Mouse (Mus musculus) embryonic facial prominence, embryonic 11.5 days (tissue): ENCODE data around the gene Nmrk1. TPM values are rescaled to one million over a fixed set of nuclear protein-coding genes. Genes with fewer than 3 reads are reported as not detected.

Experiments
- ATAC-seq: fragments of 200-750 bp; cut with Nextera tagmentation; replicated peaks from 2 replicates; pipeline ENCODE4 v1.8.0; 2017; ENCODE audit warnings: low read depth; ENCODE audit not compliant: insufficient number of reproducible peaks, low FRiP score, low TSS enrichment
- DNase-seq: peaks from one replicate; pipeline ENCODE4 v3.0.0-alpha.2; 2015; ENCODE audit warnings: low spot score
- H3K27ac ChIP-seq: fragments of 300-500 bp; sonication (generic); replicated peaks from 2 replicates; pipeline ENCODE4 v1.5.1; 2014; ENCODE audit warnings: mild to moderate bottlenecking, low read depth, low read length, control low read depth
- H3K27me3 ChIP-seq: fragments of 300-500 bp; sonication (generic); 2 replicates; pipeline ENCODE4 v1.6.1; 2014; ENCODE audit warnings: mild to moderate bottlenecking, low read length, moderate library complexity, mixed read lengths; ENCODE audit not compliant: control insufficient read depth, insufficient read depth
- H3K36me3 ChIP-seq: fragments of 300-500 bp; sonication (generic); replicated peaks from 2 replicates; pipeline ENCODE4 v1.6.1; 2014; ENCODE audit warnings: low read depth, mild to moderate bottlenecking, low read length, moderate library complexity, mixed read lengths; ENCODE audit not compliant: control insufficient read depth, insufficient read depth
- H3K4me1 ChIP-seq: fragments of 300-500 bp; sonication (generic); 2 replicates; pipeline ENCODE4 v1.6.1; 2014; ENCODE audit warnings: low read length, mixed read lengths; ENCODE audit not compliant: control insufficient read depth, insufficient read depth
- H3K4me2 ChIP-seq: fragments of 300-500 bp; sonication (generic); 2 replicates; pipeline ENCODE4 v1.6.1; 2014; ENCODE audit warnings: low read depth, mild to moderate bottlenecking, control low read depth, low read length, moderate library complexity
- H3K4me3 ChIP-seq: fragments of 300-500 bp; sonication (generic); 2 replicates; pipeline ENCODE4 v1.5.1; 2014; ENCODE audit warnings: low read depth, low read length, control low read depth
- H3K9ac ChIP-seq: fragments of 300-500 bp; sonication (generic); replicated peaks from 2 replicates; pipeline ENCODE4 v1.6.1; 2014; ENCODE audit warnings: mild to moderate bottlenecking, control low read depth, low read length
- H3K9me3 ChIP-seq: fragments of 300-500 bp; sonication (generic); replicated peaks from 2 replicates; pipeline ENCODE4 v1.6.1; 2016; ENCODE audit warnings: mild to moderate bottlenecking, low read length, inconsistent platforms, mixed read lengths; ENCODE audit not compliant: control insufficient read depth
- WGBS: fragments of 180-500 bp; shearing (Covaris S2); extraction: QIAGEN DNeasy Blood & Tissue Kit; methylation state at CpG from one replicate; pipeline ENCODE4 v1.1.7; 2014; 5-methylcytosine and 5-hydroxymethylcytosine counted together
- polyA plus RNA-seq: library from polyadenylated mRNA; unstranded; fragments of >200 nt; fragmentation: Nextera tagmentation; extraction: Ambion mirVana; gene quantifications from 2 replicates; pipeline ENCODE4 v1.2.1, GENCODE M21; 2014

Gene Nmrk1
- polyA plus RNA-seq, 1 experiment from 2014 or later: 5.1 TPM

GRCm38 (mm10) chr19:18695116-18695515 lies 63.4 kb downstream of the Nmrk1 start:
- Histone ChIP-seq H3K27me3 (no peaks in the 10 kb centered on the region), H3K4me3 (no peak overlapping the region), H3K9me3 (no peaks in the 10 kb centered on the region), H3K4me2 (no peak overlapping the region), H3K36me3 (no peaks in the 10 kb centered on the region), H3K27ac (no peak overlapping the region), H3K4me1 (no peaks in the 10 kb centered on the region), H3K9ac (no peak overlapping the region)
- ATAC-seq (no peak), DNase-seq (no peak)
- WGBS: 92% methylated on average over 3 of the region's 3 CpGs

- no peak for ATAC-seq
- DNase-seq: no peak
- no peaks in the 10 kb centered on the region for H3K4me1 ChIP-seq
- H3K9me3 ChIP-seq: no peaks in the 10 kb centered on the region
- 86% methylated on average over 1 of the region's 1 CpGs for whole genome bisulfite sequencing
- no peak overlapping the region for H3K27ac ChIP-seq
- no peak overlapping the region for H3K4me2 ChIP-seq
- H3K27me3 ChIP-seq: no peaks in the 10 kb centered on the region
- H3K36me3 ChIP-seq: no peaks in the 10 kb centered on the region
- H3K4me3 ChIP-seq: no peak overlapping the region
- H3K9ac ChIP-seq: no peak overlapping the region
Observed at GRCm38 (mm10) chr19:18695552-18695951, 63.8 kb downstream of the Nmrk1 start.

Other genes starting within 250 kb of the Nmrk1 start
- gene Ostf1, start 127 bp upstream of the Nmrk1 start, polyA plus RNA-seq: 40.9 and 49.8 TPM in 2 replicates
- 36.4 and 37.1 TPM in 2 replicates for gene Carnmt1, start 38.8 kb downstream of the Nmrk1 start, polyA plus RNA-seq
- gene D030056L22Rik, start 81.2 kb downstream of the Nmrk1 start, polyA plus RNA-seq: 55.7 and 59.2 TPM in 2 replicates
- 0.29 and 0.66 TPM in 2 replicates for gene Trpm6, start 118.0 kb downstream of the Nmrk1 start, polyA plus RNA-seq